Mouse (Mus musculus) bone marrow, adult 2 months (tissue): ENCODE measurements around the gene Cdc14a. TPM values are rescaled to one million over a fixed set of nuclear protein-coding genes. Genes with fewer than 3 reads are reported as not detected.
A peak's percentile ranks its signal among the peaks of the same experiment; 100 is the strongest.

Source experiments
- H3K27ac ChIP-seq: fragments of 200-500 bp; 2 replicates; pipeline ENCODE4 v1.5.1; 2012; ENCODE audit warnings: low read depth, mild to moderate bottlenecking, control low read depth, inconsistent platforms, low read length; ENCODE audit not compliant: control insufficient read depth, poor library complexity, insufficient read depth
- H3K4me1 ChIP-seq: fragments of 200-500 bp; 2 replicates; pipeline ENCODE4 v1.6.1; 2011; ENCODE audit warnings: low read length; ENCODE audit not compliant: control insufficient read depth, insufficient read depth
- H3K4me3 ChIP-seq: fragments of 200-500 bp; replicated peaks from 2 replicates; pipeline ENCODE3; 2011; ENCODE audit warnings: mild to moderate bottlenecking, low read depth, low read length, control low read depth; ENCODE audit not compliant: control insufficient read depth
- CTCF ChIP-seq: fragments of 200-500 bp; IDR thresholded peaks from 2 replicates; pipeline ENCODE4 v1.5.1; 2011; ENCODE audit warnings: low read length, control low read depth; ENCODE audit not compliant: control insufficient read depth, insufficient read depth
- POLR2A ChIP-seq: fragments of 200-500 bp; IDR thresholded peaks from 2 replicates; pipeline ENCODE4 v1.6.1; 2011; ENCODE audit warnings: low read depth, mild to moderate bottlenecking, control low read depth, low read length, borderline replicate concordance; ENCODE audit not compliant: control insufficient read depth
- WGBS: fragments of 180-500 bp; shearing (Covaris S2); methylation state at CpG from one replicate; pipeline ENCODE4 v1.1.7; 2018; 5-methylcytosine and 5-hydroxymethylcytosine counted together
- polyA plus RNA-seq: library from polyadenylated mRNA; stranded (reverse); fragments of >200 nt; gene quantifications from 2 replicates; pipeline ENCODE4 v1.2.4, GENCODE M21; 2011; ENCODE audit warnings: low replicate concordance; ENCODE audit not compliant: missing spikeins, insufficient read depth, insufficient read length

Cdc14a gene
- polyA plus RNA-seq, 1 experiment = 7.2 TPM

- no peak for TF ChIP-seq POLR2A
- TF ChIP-seq CTCF = no peak
- Histone ChIP-seq H3K4me1 (no peaks in the 10 kb centered on the region), H3K4me3 (no peak overlapping the region), H3K27ac (no peak overlapping the region)
- 83% methylated on average over 6 of the region's 6 CpGs for whole genome bisulfite sequencing
Measured at GRCm38 (mm10) chr3:116271679-116272078, 152.2 kb downstream of the Cdc14a start.

- H3K4me3 ChIP-seq = no peak overlapping the region
- TF ChIP-seq CTCF = no peak
- no peak for TF ChIP-seq POLR2A
- 84% methylated on average over 2 of the region's 2 CpGs for WGBS
- H3K4me1 ChIP-seq = no peaks in the 10 kb centered on the region
- no peak overlapping the region for H3K27ac ChIP-seq
Measured at GRCm38 (mm10) chr3:116267036-116267654, 156.7 kb downstream of the Cdc14a start.

GRCm38 (mm10) chr3:116266360-116266759 lies 157.5 kb downstream of the Cdc14a start:
- H3K27ac ChIP-seq = no peak overlapping the region
- no peaks in the 10 kb centered on the region for H3K4me1 ChIP-seq
- no peak overlapping the region for H3K4me3 ChIP-seq
- WGBS = 78% methylated on average over 3 of the region's 3 CpGs
- TF ChIP-seq CTCF (no peak), POLR2A (no peak)

GRCm38 (mm10) chr3:116263977-116264376 lies 159.9 kb downstream of the Cdc14a start:
- Histone ChIP-seq H3K4me1 (no peaks in the 10 kb centered on the region), H3K27ac (no peak overlapping the region), H3K4me3 (no peak overlapping the region)
- WGBS = 78% methylated on average over 1 of the region's 1 CpGs
- TF ChIP-seq POLR2A (no peak), CTCF (no peak)

GRCm38 (mm10) chr3:116263061-116263460 lies 160.8 kb downstream of the Cdc14a start:
- no peak for TF ChIP-seq POLR2A
- no peak for TF ChIP-seq CTCF
- H3K4me1 ChIP-seq = no peaks in the 10 kb centered on the region
- no peak overlapping the region for H3K27ac ChIP-seq
- WGBS = 83% methylated on average over 5 of the region's 5 CpGs
- no peak overlapping the region for H3K4me3 ChIP-seq

GRCm38 (mm10) chr3:116256104-116256503 lies 167.7 kb downstream of the Cdc14a start:
- TF ChIP-seq POLR2A (no peak), CTCF (no peak)
- Histone ChIP-seq H3K4me1 (no peaks in the 10 kb centered on the region), H3K27ac (no peak overlapping the region), H3K4me3 (no peak overlapping the region)
- 8% methylated on average over 5 of the region's 5 CpGs for WGBS

GRCm38 (mm10) chr3:116253077-116253531 lies 170.7 kb downstream of the Cdc14a start, which contains the start of gene Gpr88:
Gpr88 (minus strand) TSS chr3:116253503.
- no peak within 1 kb of the TSS; the same call in 1 of the 2 replicates for H3K27ac ChIP-seq
- no peak within 1 kb of the TSS for H3K4me3 ChIP-seq
- WGBS = 14% methylated on average over 9 of the region's 9 CpGs
- no peak for TF ChIP-seq POLR2A
- TF ChIP-seq CTCF = no peak
- no peaks in the 10 kb centered on the region for H3K4me1 ChIP-seq

GRCm38 (mm10) chr3:116252255-116253040 lies 171.4 kb downstream of the Cdc14a start:
- no peaks in the 10 kb centered on the region for H3K4me1 ChIP-seq
- H3K27ac ChIP-seq = no peak overlapping the region; the same call in 1 of the 2 replicates
- TF ChIP-seq CTCF = no peak
- TF ChIP-seq POLR2A = 0 out of 2 replicates have a peak, but pooled peaks have one; percentile 16
- no peak overlapping the region for H3K4me3 ChIP-seq
- WGBS = 3% methylated on average over 48 of the region's 48 CpGs
